In the genomic region with DNA sequence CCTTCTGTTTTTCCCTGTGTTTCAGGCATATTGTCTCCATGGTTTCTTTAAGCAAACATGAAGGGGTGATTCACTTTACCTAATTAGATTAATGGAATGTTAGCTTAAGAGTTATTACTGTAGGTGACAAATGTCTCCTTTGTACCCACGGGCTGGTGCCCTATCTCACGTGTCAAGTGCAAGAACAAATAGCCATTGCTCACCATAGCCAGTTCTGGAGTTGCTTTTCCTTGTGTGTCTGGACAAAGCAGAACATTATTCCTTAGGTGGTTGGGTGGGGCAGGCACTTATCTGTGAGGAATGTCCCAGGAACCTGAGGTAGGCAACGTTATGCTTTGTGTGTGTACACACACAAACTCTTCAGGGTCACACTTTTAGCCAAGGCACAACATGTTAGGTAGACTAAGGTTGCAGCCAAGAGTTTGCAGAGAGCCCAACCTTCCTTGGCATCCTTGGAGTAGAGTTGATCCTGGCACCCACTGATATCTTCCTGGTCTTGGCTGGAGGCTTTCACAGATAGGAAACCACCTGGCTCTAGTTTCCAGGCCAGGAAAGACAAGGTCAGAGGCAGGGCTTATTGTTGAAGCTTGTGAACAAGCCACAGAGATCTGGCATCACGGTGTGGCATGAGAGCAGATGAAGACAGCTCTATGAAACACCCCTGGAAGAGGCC, we compare ENCODE assay signal across 18 mouse cellular contexts. TPM values are rescaled to one million over a fixed set of nuclear protein-coding genes. Genes with fewer than 3 reads are reported as not detected.
DNase-seq lines count a peak whose midpoint lies in the region; ATAC-seq and TF ChIP-seq lines count a peak whose summit lies in the region.
"Had no signal": no experiment of that assay in that cellular context is flagged by ENCODE, and none has a peak within 500 bp of the region (broad histone marks: within the 10 kb centered on the region; RNA-seq: fewer than 3 reads in every experiment).

No protein-coding gene starts in this region.

- H3K27ac ChIP-seq in lung, embryonic 15.5 days, result peak overlapping the region; percentile 59
- no peak overlapping the region for H3K27ac ChIP-seq in intestine, embryonic 16.5 days (ENCODE audit: low read length)
- peak overlapping the region; percentile 82 for H3K27ac ChIP-seq in stomach, embryonic 15.5 days
- H3K27ac ChIP-seq in forebrain, embryonic 12.5 days, result no peak overlapping the region
- H3K27ac ChIP-seq: hindbrain, embryonic 13.5 days; limb, embryonic 10.5 days; liver, embryonic 13.5 days; midbrain, embryonic 12.5 days had no signal

- no peaks in the 10 kb centered on the region for H3K9me3 ChIP-seq in lung, embryonic 15.5 days
- no peaks in the 10 kb centered on the region for H3K9me3 ChIP-seq in intestine, embryonic 16.5 days (ENCODE audit: control insufficient read depth, low read length)
- H3K9me3 ChIP-seq in stomach, embryonic 15.5 days, result no peaks in the 10 kb centered on the region
- H3K9me3 ChIP-seq in forebrain, embryonic 12.5 days, result no peaks in the 10 kb centered on the region
- H3K9me3 ChIP-seq: hindbrain, embryonic 13.5 days; limb, embryonic 10.5 days; liver, embryonic 13.5 days; midbrain, embryonic 12.5 days had no signal

- peaks cover 7% of the 10 kb centered on the region for H3K27me3 ChIP-seq in lung, embryonic 15.5 days
- H3K27me3 ChIP-seq in intestine, embryonic 16.5 days (replicated peaks; ENCODE audit: control insufficient read depth, insufficient read depth, low read length), result no peaks in the 10 kb centered on the region
- H3K27me3 ChIP-seq in stomach, embryonic 15.5 days (replicated peaks), result no peaks in the 10 kb centered on the region; the same call in 1 of the 2 replicates
- H3K27me3 ChIP-seq in forebrain, embryonic 12.5 days, result peaks cover 9% of the 10 kb centered on the region

- peaks cover 19% of the 10 kb centered on the region for H3K4me1 ChIP-seq in lung, embryonic 15.5 days
- H3K4me1 ChIP-seq in lung, adult 2 months (ENCODE audit: control insufficient read depth, insufficient read depth, low read length), result 0 out of 2 replicates have a peak, but pooled peaks cover 3% of the 10 kb centered on the region
- peaks cover 4% of the 10 kb centered on the region; the same call in 1 of the 2 replicates for H3K4me1 ChIP-seq in intestine, embryonic 16.5 days (ENCODE audit: control insufficient read depth, insufficient read depth, low read length)
- H3K4me1 ChIP-seq in stomach, embryonic 15.5 days, result 0 out of 2 replicates have a peak, but pooled peaks cover 13% of the 10 kb centered on the region
- H3K4me1 ChIP-seq in forebrain, embryonic 12.5 days, result peaks cover 10% of the 10 kb centered on the region

- H3K9ac ChIP-seq in lung, embryonic 15.5 days, result no peak overlapping the region
- no peak overlapping the region for H3K9ac ChIP-seq in intestine, embryonic 16.5 days (ENCODE audit: low read depth, low read length)
- H3K9ac ChIP-seq in stomach, embryonic 15.5 days, result no peak overlapping the region
- no peak overlapping the region for H3K9ac ChIP-seq in forebrain, embryonic 12.5 days
- H3K9ac ChIP-seq: hindbrain, embryonic 13.5 days; liver, embryonic 13.5 days; midbrain, embryonic 12.5 days had no signal

- TF ChIP-seq POLR2A in lung, adult 2 months (IDR thresholded peaks at IDR 0.05; ENCODE audit: borderline replicate concordance, extremely low read depth, low read depth, low read length), result no peak

- no peak overlapping the region for H3K4me2 ChIP-seq in lung, embryonic 15.5 days
- H3K4me2 ChIP-seq in intestine, embryonic 16.5 days (ENCODE audit: low read depth, low read length), result no peak overlapping the region
- no peak overlapping the region for H3K4me2 ChIP-seq in stomach, embryonic 15.5 days
- no peak overlapping the region for H3K4me2 ChIP-seq in forebrain, embryonic 12.5 days
- H3K4me2 ChIP-seq: hindbrain, embryonic 13.5 days; liver, embryonic 13.5 days; midbrain, embryonic 12.5 days had no signal

- H3K4me3 ChIP-seq in lung, embryonic 15.5 days, result no peak overlapping the region
- H3K4me3 ChIP-seq in lung, adult 2 months (replicated peaks; ENCODE audit: extremely low read depth, low read depth, low read length), result no peak overlapping the region
- H3K4me3 ChIP-seq in intestine, embryonic 16.5 days (ENCODE audit: low read length), result no peak overlapping the region
- H3K4me3 ChIP-seq in stomach, embryonic 15.5 days (replicated peaks), result no peak overlapping the region
- no peak overlapping the region for H3K4me3 ChIP-seq in forebrain, embryonic 12.5 days (replicated peaks)
- H3K4me3 ChIP-seq: hindbrain, embryonic 13.5 days; limb, embryonic 10.5 days; liver, embryonic 13.5 days; midbrain, embryonic 12.5 days had no signal

- no peak for ATAC-seq in lung, embryonic 15.5 days (ENCODE audit: borderline replicate concordance, extremely low read depth, low FRiP score, low TSS enrichment)
- ATAC-seq in intestine, embryonic 16.5 days, result 0 out of 2 replicates have a peak, but pooled peaks have one; percentile 17
- peak; percentile 70 for ATAC-seq in stomach, embryonic 15.5 days (ENCODE audit: insufficient read depth, low FRiP score, low read depth)
- ATAC-seq in forebrain, embryonic 12.5 days (ENCODE audit: low FRiP score), result no peak
- ATAC-seq: forebrain, embryonic 16.5 days had no signal

- WGBS in lung, embryonic 15.5 days, result 23% methylated on average over 4 of the region's 4 CpGs
- whole genome bisulfite sequencing in lung, adult 2 months, result 26% methylated on average over 4 of the region's 4 CpGs
- WGBS in intestine, embryonic 16.5 days, result 30% methylated on average over 4 of the region's 4 CpGs
- WGBS in stomach, embryonic 15.5 days, result 29% methylated on average over 4 of the region's 4 CpGs
- 72% methylated on average over 4 of the region's 4 CpGs for WGBS in forebrain, embryonic 12.5 days

- peaks cover 7% of the 10 kb centered on the region; the same call in 1 of the 2 replicates for H3K36me3 ChIP-seq in lung, embryonic 15.5 days
- no peaks in the 10 kb centered on the region for H3K36me3 ChIP-seq in intestine, embryonic 16.5 days (ENCODE audit: control insufficient read depth, insufficient read depth, low read length)
- H3K36me3 ChIP-seq in stomach, embryonic 15.5 days, result peaks cover 2% of the 10 kb centered on the region; the same call in 1 of the 2 replicates
- H3K36me3 ChIP-seq in forebrain, embryonic 12.5 days (replicated peaks), result peaks cover 4% of the 10 kb centered on the region
- H3K36me3 ChIP-seq: liver, embryonic 13.5 days had no signal

- peak; percentile 14 for DNase-seq in cerebellum, adult 11-12 months
- DNase-seq in cerebellum, postnatal 4 days (ENCODE audit: low spot score in 2 of 2), result no peak
- DNase-seq in lung, adult 2 months, result no peak
- no peak for DNase-seq in adrenal gland, adult 18-20 months (ENCODE audit: low spot score in 2 of 2)
- DNase-seq: adrenal gland, postnatal 25 days; heart, adult 11 months; kidney, adult 2 months; liver, embryonic 13.5 days; right cerebral cortex, postnatal 14 days had no signal

- no peak for TF ChIP-seq CTCF in lung, adult 2 months (IDR thresholded peaks at IDR 0.05; ENCODE audit: insufficient read depth, low read length)

RNA-seq across cellular contexts. Expression of a gene that starts 3.5 kb away (rescaled TPM):
- 0.19 and 0.24 TPM in 2 replicates for polyA plus RNA-seq in lung, embryonic 15.5 days (2015; fragmentation: Nextera tagmentation; extraction: Ambion mirVana)
- 1.4 and 1.6 TPM in 2 replicates for polyA plus RNA-seq in lung, adult 2 months (2012; rRNA removed)
- 0.79 and 0.84 TPM in 2 replicates for polyA plus RNA-seq in intestine, embryonic 16.5 days (2015; fragmentation: Nextera tagmentation; extraction: Ambion mirVana)
- polyA plus RNA-seq in stomach, embryonic 15.5 days (2015; fragmentation: Nextera tagmentation; extraction: Ambion mirVana), result 0.58 and 0.93 TPM in 2 replicates
- polyA plus RNA-seq in forebrain, embryonic 12.5 days (2016; fragmentation: Nextera tagmentation; extraction: Ambion mirVana), result 2.1 and 2.6 TPM in 2 replicates
- under 1 TPM; 0.33 to 0.38 TPM for total RNA-seq in adrenal gland, adult 18-20 months (2021)
- polyA plus RNA-seq: heart, postnatal 0 days; limb, embryonic 10.5 days had no signal

Comparison
In these comparisons a context has a peak if more than half of its experiments do, and no peak if none do; other contexts are left out.
1. ATAC-seq: peak in intestine, embryonic 16.5 days (single experiment) and stomach, embryonic 15.5 days (single experiment); none in lung, embryonic 15.5 days (single experiment) and forebrain, embryonic 12.5 days (single experiment).
2. H3K27ac ChIP-seq: peak in lung, embryonic 15.5 days (single experiment) and stomach, embryonic 15.5 days (single experiment); none in intestine, embryonic 16.5 days (single experiment) and forebrain, embryonic 12.5 days (single experiment).